Mouse (Mus musculus) kidney, adult 2 months (tissue): ENCODE measurements around the gene Sema3b.

Source experiments
- CTCF ChIP-seq: fragments of 200-500 bp; conservative IDR thresholded peaks from 2 replicates; pipeline ENCODE4 v1.5.1; 2011; ENCODE audit warnings: low read depth, mild to moderate bottlenecking, control low read depth, low read length, moderate library complexity, mixed read lengths; ENCODE audit not compliant: insufficient read depth, insufficient read length
- POLR2A ChIP-seq: fragments of 200-500 bp; IDR thresholded peaks from one replicate; pipeline ENCODE4 v1.6.1; 2011; ENCODE audit warnings: low read depth, low read length, control low read depth

- TF ChIP-seq CTCF, result no peak
- no peak for TF ChIP-seq POLR2A
Observed at GRCm38 (mm10) chr9:107570016-107570415, 39.0 kb downstream of the Sema3b start.
